Mouse (Mus musculus): Measurements from ENCODE around the gene Pdlim7. TPM values are rescaled to one million over a fixed set of nuclear protein-coding genes. Genes with fewer than 3 reads are reported as not detected.

The Pdlim7 gene
- polyA plus RNA-seq, 1 experiment from 2014 or later = 131 TPM

DNA sequence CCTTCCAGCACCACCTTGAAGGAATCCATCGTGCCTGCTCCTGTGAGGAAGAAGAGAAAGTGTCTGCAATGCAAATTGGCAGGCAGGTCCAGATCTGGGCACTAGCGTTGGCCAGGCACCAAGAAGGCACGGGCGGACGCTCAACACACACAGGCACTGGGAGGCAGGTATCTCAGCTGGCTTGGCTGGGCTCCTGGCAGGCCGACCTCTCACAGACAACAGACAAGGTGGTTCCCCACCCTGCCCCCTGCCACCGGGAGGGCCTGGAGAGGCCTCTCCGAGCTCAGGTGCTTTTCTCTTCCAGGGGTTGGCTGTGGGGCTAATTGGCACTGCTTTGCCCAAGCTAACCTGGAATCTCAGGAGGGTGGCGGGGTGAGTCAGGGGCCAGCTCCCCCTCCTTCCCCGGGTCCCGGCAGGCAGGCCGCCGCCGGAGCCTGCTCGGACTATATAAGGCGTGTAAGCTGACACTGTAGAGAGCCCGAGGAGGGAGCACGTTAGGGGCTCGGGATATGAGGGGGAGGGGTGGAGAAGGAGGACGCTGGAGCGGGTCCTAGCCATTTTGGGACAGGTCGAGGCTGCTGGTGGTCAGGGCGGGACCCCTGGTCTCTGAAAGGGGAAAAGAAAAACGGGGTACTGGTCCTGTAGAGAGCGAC is 971 bp downstream of the Pdlim7 start:
- H3K36me3 ChIP-seq (ENCODE audit: control insufficient read depth, insufficient read depth) = peaks cover 27% of the 10 kb centered on the region
- H3K4me2 ChIP-seq (replicated peaks; ENCODE audit: low read depth) = peak overlapping the region; percentile 95
- H3K9me3 ChIP-seq (ENCODE audit: control insufficient read depth) = no peaks in the 10 kb centered on the region
- peak overlapping the region; percentile 85 for H3K4me3 ChIP-seq (ENCODE audit: low read depth, low read length)
- peak; percentile 32; the same call in 1 of the 2 replicates for ATAC-seq
- peak overlapping the region; percentile 80; the same call in 1 of the 2 replicates for H3K27ac ChIP-seq (ENCODE audit: low read depth, low read length)
- no peak for TF ChIP-seq CTCF (IDR thresholded peaks at IDR 0.05; ENCODE audit: low read depth)
- H3K4me1 ChIP-seq (replicated peaks; ENCODE audit: control insufficient read depth, insufficient read depth, low read length) = peaks cover 7% of the 10 kb centered on the region
- H3K9ac ChIP-seq (ENCODE audit: low read depth, low read length) = peak overlapping the region; percentile 77
- H3K27me3 ChIP-seq (replicated peaks; ENCODE audit: control insufficient read depth, insufficient read depth, low read length) = no peaks in the 10 kb centered on the region
- 6% methylated on average over 25 of the region's 25 CpGs for WGBS

DNA sequence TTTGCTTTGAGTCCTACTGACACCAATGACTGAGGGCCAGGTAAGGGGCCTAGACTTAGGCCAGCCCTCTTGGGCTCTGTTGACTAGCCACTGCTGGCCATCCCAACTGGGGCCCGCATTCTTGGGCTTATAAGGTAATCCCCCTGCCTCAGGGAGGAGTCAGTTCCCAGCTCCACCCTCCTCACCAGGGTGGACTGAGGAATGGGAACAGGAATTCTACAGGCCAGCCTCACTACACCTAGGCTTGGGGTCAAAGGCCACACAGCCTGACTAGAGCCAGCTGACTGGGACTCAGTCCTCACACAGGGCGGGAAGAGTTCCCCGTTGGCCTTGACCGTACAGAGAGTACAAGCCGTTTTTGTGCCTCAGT is 2.0 kb downstream of the Pdlim7 start:
- peaks cover 37% of the 10 kb centered on the region for H3K36me3 ChIP-seq (ENCODE audit: control insufficient read depth, insufficient read depth)
- H3K27me3 ChIP-seq (replicated peaks; ENCODE audit: control insufficient read depth, insufficient read depth, low read length) = no peaks in the 10 kb centered on the region
- H3K27ac ChIP-seq (ENCODE audit: low read depth, low read length) = peak overlapping the region; percentile 80
- 19% methylated on average over 5 of the region's 5 CpGs for WGBS
- no peak; the same call in 1 of the 2 replicates for ATAC-seq
- peak overlapping the region; percentile 85; the same call in 1 of the 2 replicates for H3K4me3 ChIP-seq (ENCODE audit: low read depth, low read length)
- peak overlapping the region; percentile 95 for H3K4me2 ChIP-seq (replicated peaks; ENCODE audit: low read depth)
- TF ChIP-seq CTCF (IDR thresholded peaks at IDR 0.05; ENCODE audit: low read depth) = no peak
- H3K9me3 ChIP-seq (ENCODE audit: control insufficient read depth) = no peaks in the 10 kb centered on the region
- no peak overlapping the region; the same call in 1 of the 2 replicates for H3K9ac ChIP-seq (ENCODE audit: low read depth, low read length)
- peaks cover 7% of the 10 kb centered on the region for H3K4me1 ChIP-seq (replicated peaks; ENCODE audit: control insufficient read depth, insufficient read depth, low read length)

GRCm38 (mm10) chr13:55510668-55511491 is 2.6 kb downstream of the Pdlim7 start:
- peak overlapping the region; percentile 85; the same call in 1 of the 2 replicates for H3K4me3 ChIP-seq (ENCODE audit: low read depth, low read length)
- no peak overlapping the region; the same call in 1 of the 2 replicates for H3K9ac ChIP-seq (ENCODE audit: low read depth, low read length)
- H3K27me3 ChIP-seq (replicated peaks; ENCODE audit: control insufficient read depth, insufficient read depth, low read length) = no peaks in the 10 kb centered on the region
- peak overlapping the region; percentile 95 for H3K4me2 ChIP-seq (replicated peaks; ENCODE audit: low read depth)
- no peaks in the 10 kb centered on the region for H3K9me3 ChIP-seq (ENCODE audit: control insufficient read depth)
- peaks cover 43% of the 10 kb centered on the region for H3K36me3 ChIP-seq (ENCODE audit: control insufficient read depth, insufficient read depth)
- TF ChIP-seq CTCF (IDR thresholded peaks at IDR 0.05; ENCODE audit: low read depth) = peak; percentile 60
- peak overlapping the region; percentile 80 for H3K27ac ChIP-seq (ENCODE audit: low read depth, low read length)
- peaks cover 7% of the 10 kb centered on the region for H3K4me1 ChIP-seq (replicated peaks; ENCODE audit: control insufficient read depth, insufficient read depth, low read length)
- peak; percentile 48 for ATAC-seq
- WGBS = 21% methylated on average over 6 of the region's 6 CpGs

GRCm38 (mm10) chr13:55510332-55510667 is 3.2 kb downstream of the Pdlim7 start:
- no peaks in the 10 kb centered on the region for H3K9me3 ChIP-seq (ENCODE audit: control insufficient read depth)
- 38% methylated on average over 3 of the region's 3 CpGs for WGBS
- H3K27me3 ChIP-seq (replicated peaks; ENCODE audit: control insufficient read depth, insufficient read depth, low read length) = no peaks in the 10 kb centered on the region
- H3K4me2 ChIP-seq (replicated peaks; ENCODE audit: low read depth) = peak overlapping the region; percentile 95
- H3K9ac ChIP-seq (ENCODE audit: low read depth, low read length) = no peak overlapping the region
- ATAC-seq = peak; percentile 14; the same call in 1 of the 2 replicates
- peaks cover 49% of the 10 kb centered on the region for H3K36me3 ChIP-seq (ENCODE audit: control insufficient read depth, insufficient read depth)
- no peak overlapping the region for H3K4me3 ChIP-seq (ENCODE audit: low read depth, low read length)
- no peak for TF ChIP-seq CTCF (IDR thresholded peaks at IDR 0.05; ENCODE audit: low read depth)
- H3K27ac ChIP-seq (ENCODE audit: low read depth, low read length) = peak overlapping the region; percentile 80
- peaks cover 7% of the 10 kb centered on the region for H3K4me1 ChIP-seq (replicated peaks; ENCODE audit: control insufficient read depth, insufficient read depth, low read length)

GRCm38 (mm10) chr13:55508531-55508930 is 4.9 kb downstream of the Pdlim7 start:
- TF ChIP-seq CTCF (IDR thresholded peaks at IDR 0.05; ENCODE audit: low read depth) = no peak
- Histone ChIP-seq H3K36me3 (ENCODE audit: control insufficient read depth, insufficient read depth) (peaks cover 65% of the 10 kb centered on the region), H3K4me1 (replicated peaks; ENCODE audit: control insufficient read depth, insufficient read depth, low read length) (peaks cover 7% of the 10 kb centered on the region), H3K27me3 (replicated peaks; ENCODE audit: control insufficient read depth, insufficient read depth, low read length) (no peaks in the 10 kb centered on the region), H3K9me3 (ENCODE audit: control insufficient read depth) (no peaks in the 10 kb centered on the region), H3K4me3 (ENCODE audit: low read depth, low read length) (no peak overlapping the region), H3K4me2 (replicated peaks; ENCODE audit: low read depth) (no peak overlapping the region), H3K27ac (ENCODE audit: low read depth, low read length) (no peak overlapping the region), H3K9ac (ENCODE audit: low read depth, low read length) (no peak overlapping the region)
- no peak for ATAC-seq
- WGBS = 91% methylated on average over 10 of the region's 10 CpGs

GRCm38 (mm10) chr13:55507877-55508276 is 5.6 kb downstream of the Pdlim7 start:
- no peak overlapping the region for H3K27ac ChIP-seq (ENCODE audit: low read depth, low read length)
- ATAC-seq = no peak
- 72% methylated on average over 11 of the region's 11 CpGs for WGBS
- H3K36me3 ChIP-seq (ENCODE audit: control insufficient read depth, insufficient read depth) = peaks cover 71% of the 10 kb centered on the region
- H3K4me3 ChIP-seq (ENCODE audit: low read depth, low read length) = no peak overlapping the region
- no peak overlapping the region for H3K9ac ChIP-seq (ENCODE audit: low read depth, low read length)
- no peaks in the 10 kb centered on the region for H3K27me3 ChIP-seq (replicated peaks; ENCODE audit: control insufficient read depth, insufficient read depth, low read length)
- H3K4me1 ChIP-seq (replicated peaks; ENCODE audit: control insufficient read depth, insufficient read depth, low read length) = peaks cover 7% of the 10 kb centered on the region
- H3K4me2 ChIP-seq (replicated peaks; ENCODE audit: low read depth) = no peak overlapping the region
- no peaks in the 10 kb centered on the region for H3K9me3 ChIP-seq (ENCODE audit: control insufficient read depth)
- peak; percentile 42 for TF ChIP-seq CTCF (IDR thresholded peaks at IDR 0.05; ENCODE audit: low read depth)
